Mouse (Mus musculus) testis, adult 2 months (tissue): Measurements from ENCODE around the gene Zc3h6. TPM values are rescaled to one million over a fixed set of nuclear protein-coding genes. Genes with fewer than 3 reads are reported as not detected.

Experiments
- H3K27ac ChIP-seq: fragments of 200-500 bp; 2 replicates; pipeline ENCODE4 v1.5.1; 2012; ENCODE audit warnings: low read depth, low read length; ENCODE audit not compliant: control insufficient read depth, insufficient read depth
- H3K27me3 ChIP-seq: fragments of 200-500 bp; 2 replicates; pipeline ENCODE4 v1.6.1; 2012; ENCODE audit warnings: mild to moderate bottlenecking, low read length, moderate library complexity; ENCODE audit not compliant: control insufficient read depth, insufficient read depth
- H3K36me3 ChIP-seq: fragments of 200-500 bp; 2 replicates; pipeline ENCODE4 v1.6.1; 2012; ENCODE audit warnings: mild to moderate bottlenecking, low read length; ENCODE audit not compliant: control insufficient read depth, insufficient read depth
- H3K4me1 ChIP-seq: fragments of 200-500 bp; 2 replicates; pipeline ENCODE4 v1.6.1; 2012; ENCODE audit warnings: low read length; ENCODE audit not compliant: control insufficient read depth, insufficient read depth
- H3K4me3 ChIP-seq: fragments of 200-500 bp; 2 replicates; pipeline ENCODE4 v1.5.1; 2012; ENCODE audit warnings: low read depth, mild to moderate bottlenecking, low read length, moderate library complexity, mixed read lengths; ENCODE audit not compliant: control insufficient read depth
- CTCF ChIP-seq: fragments of 200-500 bp; IDR thresholded peaks from 2 replicates; pipeline ENCODE4 v1.5.1; 2012; ENCODE audit warnings: low read depth, mild to moderate bottlenecking, inconsistent platforms, low read length, moderate library complexity; ENCODE audit not compliant: control insufficient read depth, insufficient read depth, insufficient replicate concordance
- POLR2A ChIP-seq: fragments of 200-500 bp; IDR thresholded peaks from 2 replicates; pipeline ENCODE4 v1.6.1; 2012; ENCODE audit warnings: low read depth, mild to moderate bottlenecking, inconsistent platforms, low read length, moderate library complexity; ENCODE audit not compliant: control insufficient read depth
- polyA plus RNA-seq: library from polyadenylated mRNA; depleted of rRNA; stranded (reverse); fragments of >200 nt; gene quantifications from 2 replicates; pipeline ENCODE4 v1.2.3, GENCODE M21; 2012; rRNA removed

Zc3h6 gene
- polyA plus RNA-seq, 1 experiment: 3.1 TPM

GRCm38 (mm10) chr2:129066326-129066725 is 99.1 kb downstream of the Zc3h6 start:
- peaks cover 7% of the 10 kb centered on the region for H3K4me1 ChIP-seq
- TF ChIP-seq POLR2A (no peak), CTCF (no peak)
- H3K27me3 ChIP-seq: no peaks in the 10 kb centered on the region
- H3K36me3 ChIP-seq: no peaks in the 10 kb centered on the region
- peak overlapping the region; percentile 80 for H3K4me3 ChIP-seq
- no peak overlapping the region for H3K27ac ChIP-seq

Other genes with a start within 250 kb of the Zc3h6 start
- gene Tmem87b, start 149.3 kb upstream of the Zc3h6 start, polyA plus RNA-seq: 5.2 and 6.5 TPM in 2 replicates
- 0.20 and 0.37 TPM in 2 replicates for gene Fbln7, start 104.4 kb upstream of the Zc3h6 start, polyA plus RNA-seq
- 4.5 and 5.1 TPM in 2 replicates for gene Zc3h8, start 23.3 kb upstream of the Zc3h6 start, polyA plus RNA-seq
- gene Gm10762, start 323 bp downstream of the Zc3h6 start, polyA plus RNA-seq: 29.2 and 34.2 TPM in 2 replicates
- 1.6 and 1.7 TPM in 2 replicates for gene Vinac1, start 80.8 kb downstream of the Zc3h6 start, polyA plus RNA-seq
- 0.43 and 0.54 TPM in 2 replicates for gene Ttl, start 98.5 kb downstream of the Zc3h6 start, polyA plus RNA-seq
- gene Polr1b, start 133.6 kb downstream of the Zc3h6 start, polyA plus RNA-seq: 4.5 and 4.9 TPM in 2 replicates
- gene Chchd5, start 162.3 kb downstream of the Zc3h6 start, polyA plus RNA-seq: 16.7 and 17.2 TPM in 2 replicates
- gene Slc20a1, start 231.4 kb downstream of the Zc3h6 start, polyA plus RNA-seq: 10.8 and 14.9 TPM in 2 replicates